15 mouse cellular contexts compared by ENCODE assay signal in the genomic region with DNA sequence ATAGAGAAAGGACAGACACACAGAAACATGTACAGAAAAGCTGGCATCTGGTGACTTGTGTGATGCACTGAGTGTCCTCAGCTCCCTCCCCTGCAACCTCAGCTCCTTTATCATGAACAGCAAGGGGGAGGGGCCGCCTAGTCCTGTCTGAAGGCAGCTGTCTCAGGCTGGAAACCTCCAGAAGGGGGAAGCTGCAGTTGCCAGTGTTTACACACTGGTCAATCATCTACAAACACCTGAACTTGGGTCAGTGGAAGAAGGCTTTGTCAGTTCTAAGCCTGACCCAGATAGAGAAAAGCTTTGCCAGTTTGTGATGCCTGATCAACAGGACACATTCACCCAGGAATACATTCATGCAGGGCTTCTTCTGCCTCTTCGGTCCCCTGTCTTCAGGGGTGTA. TPM values are rescaled to one million over a fixed set of nuclear protein-coding genes. Genes with fewer than 3 reads are reported as not detected.
DNase-seq lines count a peak whose midpoint lies in the region; ATAC-seq and TF ChIP-seq lines count a peak whose summit lies in the region.
"Had no signal": no experiment of that assay in that cellular context is flagged by ENCODE, and none has a peak within 500 bp of the region (broad histone marks: within the 10 kb centered on the region; RNA-seq: fewer than 3 reads in every experiment).

No protein-coding gene starts in this region.

- peak; percentile 60 for DNase-seq in R1 (ENCODE audit: low read depth, low spot score)
- DNase-seq in kidney, adult 2 months = peak; percentile 94
- DNase-seq in liver, embryonic 13.5 days = peak; percentile 5
- DNase-seq in cerebellum, adult 2 months = no peak
- no peak for DNase-seq in heart, adult 8-10 months (ENCODE audit: low spot score)
- no peak for DNase-seq in frontal cortex, postnatal 25 days (ENCODE audit: low spot score in 2 of 2)
- no peak for DNase-seq in midbrain, embryonic 10.5 days (ENCODE audit: low spot score)
- DNase-seq: adrenal gland, adult 8-10 months; cerebellum, adult 18-20 months; gastrocnemius, postnatal 10 days; thymus, adult 18-20 months had no signal

- ATAC-seq in liver, embryonic 13.5 days (ENCODE audit: low read depth) = peak; percentile 60
- ATAC-seq in megakaryocyte progenitor cell, adult 5-6 weeks (replicated peaks; ENCODE audit: poor library complexity) = 0 out of 2 replicates have a peak, but pooled peaks have one; percentile 29

- H3K4me1 ChIP-seq in kidney, adult 2 months (ENCODE audit: control insufficient read depth, insufficient read depth, low read length) = peaks cover 20% of the 10 kb centered on the region
- peaks cover 19% of the 10 kb centered on the region for H3K4me1 ChIP-seq in liver, embryonic 13.5 days (replicated peaks)
- H3K4me1 ChIP-seq in cerebellum, adult 2 months (ENCODE audit: control insufficient read depth, insufficient read depth, low read length) = no peaks in the 10 kb centered on the region
- no peaks in the 10 kb centered on the region for H3K4me1 ChIP-seq in midbrain, embryonic 10.5 days
- H3K4me1 ChIP-seq: midbrain, embryonic 12.5 days had no signal

- TF ChIP-seq CTCF in kidney, adult 2 months (conservative IDR thresholded peaks at IDR 0.05; ENCODE audit: insufficient read depth, insufficient read length, low read depth, low read length) = no peak
- no peak for TF ChIP-seq CTCF in cerebellum, adult 2 months (IDR thresholded peaks at IDR 0.05; ENCODE audit: borderline replicate concordance, insufficient read depth, low read depth, low read length)

- H3K9me3 ChIP-seq in liver, embryonic 13.5 days (replicated peaks) = no peaks in the 10 kb centered on the region
- no peaks in the 10 kb centered on the region for H3K9me3 ChIP-seq in midbrain, embryonic 10.5 days (replicated peaks)
- H3K9me3 ChIP-seq: midbrain, embryonic 12.5 days had no signal

- peak overlapping the region; percentile 70 for H3K27ac ChIP-seq in kidney, adult 2 months (ENCODE audit: insufficient read depth, low read depth, low read length)
- H3K27ac ChIP-seq in liver, embryonic 13.5 days = no peak overlapping the region
- no peak overlapping the region for H3K27ac ChIP-seq in cerebellum, adult 2 months (ENCODE audit: insufficient read depth, low read length)
- H3K27ac ChIP-seq in midbrain, embryonic 10.5 days (replicated peaks) = no peak overlapping the region
- H3K27ac ChIP-seq: midbrain, embryonic 12.5 days had no signal

- 22% methylated on average over 2 of the region's 2 CpGs for WGBS in kidney, adult 2 months
- WGBS in liver, embryonic 13.5 days (ENCODE audit: insufficient replicate concordance) = 36% methylated on average over 2 of the region's 2 CpGs
- WGBS in cerebellum, adult 2 months = 65% methylated on average over 2 of the region's 2 CpGs
- WGBS in midbrain, embryonic 10.5 days = 56% methylated on average over 2 of the region's 2 CpGs

- H3K9ac ChIP-seq in liver, embryonic 13.5 days = no peak overlapping the region
- H3K9ac ChIP-seq: midbrain, embryonic 12.5 days had no signal

- H3K4me2 ChIP-seq in liver, embryonic 13.5 days = no peak overlapping the region
- H3K4me2 ChIP-seq: midbrain, embryonic 12.5 days had no signal

- H3K36me3 ChIP-seq in kidney, adult 2 months (ENCODE audit: control insufficient read depth, insufficient read depth, low read length) = no peaks in the 10 kb centered on the region
- H3K36me3 ChIP-seq in liver, embryonic 13.5 days = no peaks in the 10 kb centered on the region
- H3K36me3 ChIP-seq in midbrain, embryonic 10.5 days = no peaks in the 10 kb centered on the region
- H3K36me3 ChIP-seq: midbrain, embryonic 12.5 days had no signal

- no peaks in the 10 kb centered on the region for H3K27me3 ChIP-seq in kidney, adult 2 months (replicated peaks; ENCODE audit: control insufficient read depth, insufficient read depth, low read length)
- no peaks in the 10 kb centered on the region for H3K27me3 ChIP-seq in liver, embryonic 13.5 days
- H3K27me3 ChIP-seq in cerebellum, adult 2 months (ENCODE audit: control insufficient read depth, insufficient read depth, low read length) = no peaks in the 10 kb centered on the region
- H3K27me3 ChIP-seq in midbrain, embryonic 10.5 days (ENCODE audit: low read depth, poor library complexity, severe bottlenecking) = no peaks in the 10 kb centered on the region
- H3K27me3 ChIP-seq: midbrain, embryonic 12.5 days had no signal

- no peak for TF ChIP-seq POLR2A in kidney, adult 2 months (IDR thresholded peaks at IDR 0.05; ENCODE audit: low read depth, low read length)
- TF ChIP-seq POLR2A in cerebellum, adult 2 months (IDR thresholded peaks at IDR 0.05; ENCODE audit: borderline replicate concordance, insufficient read depth, low read length) = no peak

- no peak overlapping the region for H3K4me3 ChIP-seq in kidney, adult 2 months (ENCODE audit: insufficient read depth, low read depth, low read length)
- H3K4me3 ChIP-seq in liver, embryonic 13.5 days (replicated peaks) = no peak overlapping the region
- H3K4me3 ChIP-seq in cerebellum, adult 2 months (replicated peaks; ENCODE audit: insufficient read depth, low read depth, low read length) = no peak overlapping the region
- no peak overlapping the region for H3K4me3 ChIP-seq in midbrain, embryonic 10.5 days
- H3K4me3 ChIP-seq: midbrain, embryonic 12.5 days had no signal

RNA-seq across cellular contexts. Expression of gene Rdh7, which starts 10.9 kb away (rescaled TPM):
- 0.20 and 0.31 TPM in 2 replicates for polyA plus RNA-seq in kidney, adult 2 months (2012; rRNA removed)
- polyA plus RNA-seq in liver, embryonic 13.5 days (2015; fragmentation: Nextera tagmentation; extraction: Ambion mirVana) = 0.47 and 0.70 TPM in 2 replicates
- total RNA-seq in megakaryocyte progenitor cell, adult 5-6 weeks (2015) = not detected in 2 replicates
- total RNA-seq in megakaryocyte progenitor cell, adult 5-6 weeks (2017) = not detected in 2 replicates
- not detected in 2 replicates for polyA plus RNA-seq in cerebellum, adult 2 months (2012; rRNA removed)
- under 1 TPM in 1 of 4 experiments, not detected in 3; 0.19 TPM for total RNA-seq in heart, adult 8-10 months (2022)
- not detected in 2 replicates for polyA plus RNA-seq in midbrain, embryonic 10.5 days (2016; fragmentation: Nextera tagmentation; extraction: Ambion mirVana)
- total RNA-seq: hematopoietic stem cell, adult 5-6 weeks; left cerebral cortex, adult 18-20 months had no signal
- polyA plus RNA-seq: midbrain, embryonic 12.5 days had no signal

RNA-seq across cellular contexts. Expression of gene Rdh16f2, which starts 11.4 kb away (rescaled TPM):
- 391 and 483 TPM in 2 replicates for polyA plus RNA-seq in kidney, adult 2 months (2012; rRNA removed)
- not detected in 2 replicates for polyA plus RNA-seq in liver, embryonic 13.5 days (2015; fragmentation: Nextera tagmentation; extraction: Ambion mirVana)
- total RNA-seq in megakaryocyte progenitor cell, adult 5-6 weeks (2015) = not detected in 2 replicates
- total RNA-seq in megakaryocyte progenitor cell, adult 5-6 weeks (2017) = not detected in 2 replicates
- not detected in 2 replicates for polyA plus RNA-seq in cerebellum, adult 2 months (2012; rRNA removed)
- not detected for total RNA-seq in heart, adult 8-10 months (2022)
- polyA plus RNA-seq in midbrain, embryonic 10.5 days (2016; fragmentation: Nextera tagmentation; extraction: Ambion mirVana) = not detected in 2 replicates
- total RNA-seq: adrenal gland, adult 8-10 months; gastrocnemius, postnatal 10 days; hematopoietic stem cell, adult 5-6 weeks; left cerebral cortex, adult 18-20 months had no signal
- polyA plus RNA-seq: midbrain, embryonic 12.5 days had no signal

RNA-seq across cellular contexts. Expression of gene Sdr9c7, which starts 20.6 kb away (rescaled TPM):
- polyA plus RNA-seq in kidney, adult 2 months (2012; rRNA removed) = 0.13 TPM in 1 of 2 replicates, not detected in the other
- not detected in 2 replicates for polyA plus RNA-seq in liver, embryonic 13.5 days (2015; fragmentation: Nextera tagmentation; extraction: Ambion mirVana)
- total RNA-seq in megakaryocyte progenitor cell, adult 5-6 weeks (2015) = not detected in 2 replicates
- total RNA-seq in megakaryocyte progenitor cell, adult 5-6 weeks (2017) = not detected in 2 replicates
- polyA plus RNA-seq in cerebellum, adult 2 months (2012; rRNA removed) = 0.13 TPM in 1 of 2 replicates, not detected in the other
- total RNA-seq in heart, adult 8-10 months (2022) = not detected
- polyA plus RNA-seq in midbrain, embryonic 10.5 days (2016; fragmentation: Nextera tagmentation; extraction: Ambion mirVana) = not detected in 2 replicates
- total RNA-seq: gastrocnemius, postnatal 10 days; hematopoietic stem cell, adult 5-6 weeks; left cerebral cortex, adult 18-20 months had no signal
- polyA plus RNA-seq: midbrain, embryonic 12.5 days had no signal

RNA-seq across cellular contexts. Expression of gene Rdh19, which starts 28.0 kb away (rescaled TPM):
- polyA plus RNA-seq in kidney, adult 2 months (2012; rRNA removed) = 1.6 and 2.0 TPM in 2 replicates
- not detected in 2 replicates for polyA plus RNA-seq in liver, embryonic 13.5 days (2015; fragmentation: Nextera tagmentation; extraction: Ambion mirVana)
- not detected in 2 replicates for total RNA-seq in megakaryocyte progenitor cell, adult 5-6 weeks (2015)
- total RNA-seq in megakaryocyte progenitor cell, adult 5-6 weeks (2017) = not detected in 2 replicates
- polyA plus RNA-seq in cerebellum, adult 2 months (2012; rRNA removed) = not detected in 2 replicates
- total RNA-seq in heart, adult 8-10 months (2022) = not detected
- not detected in 2 replicates for polyA plus RNA-seq in midbrain, embryonic 10.5 days (2016; fragmentation: Nextera tagmentation; extraction: Ambion mirVana)
- total RNA-seq: gastrocnemius, postnatal 10 days; hematopoietic stem cell, adult 5-6 weeks; left cerebral cortex, adult 18-20 months had no signal
- polyA plus RNA-seq: midbrain, embryonic 12.5 days had no signal

Comparison
In these comparisons a context has a peak if more than half of its experiments do, and no peak if none do; other contexts are left out.
1. DNase-seq: peak in R1 (single experiment), kidney, adult 2 months (single experiment) and liver, embryonic 13.5 days (single experiment); none in cerebellum, adult 2 months (0 of 2), heart, adult 8-10 months (single experiment), frontal cortex, postnatal 25 days (0 of 2) and midbrain, embryonic 10.5 days (single experiment).
2. RNA of gene Rdh16f2, which starts 11.4 kb away (polyA plus RNA-seq): 391 to 483 TPM in kidney, adult 2 months; not detected in liver, embryonic 13.5 days, not detected in cerebellum, adult 2 months and not detected in midbrain, embryonic 10.5 days; every median in the first group is over 100 times any median in the second.